Mouse (Mus musculus): ENCODE measurements at regions not wholly inside any gene's neighbourhood (a gene's known extent, or its start where the extent isn't known, plus 50 kb on each side); places are given as distances from the start of the nearest gene placed in this dataset.
"Not testable (repeated sequence)": the region's sequence is repeated elsewhere in the genome, so short reads cannot be mapped to it uniquely, and the experiment has no call there.

GRCm38 (mm10) chr13:11030874-11031273 is 670.2 kb upstream of the Chrm3 start:
- CTCF ChIA-PET, result not testable (repeated sequence)

DNA sequence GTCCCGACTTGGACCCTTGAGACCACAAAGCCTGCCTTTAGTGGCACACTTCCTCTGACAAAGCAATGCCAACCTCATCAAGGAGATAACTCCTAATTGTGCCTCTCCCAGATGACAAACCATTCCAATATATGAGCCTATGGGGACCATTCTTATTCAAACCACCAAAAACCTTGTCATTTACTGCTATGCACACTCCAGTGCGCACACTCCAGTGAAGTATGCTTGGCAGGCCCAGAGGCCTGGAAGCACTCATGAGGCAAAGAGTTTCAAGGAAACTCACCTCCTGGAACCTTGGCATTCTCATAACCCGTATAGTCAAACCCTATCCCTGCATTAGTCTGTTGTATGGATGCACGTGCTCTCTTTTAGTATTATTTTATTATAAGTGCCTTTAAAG is 669.7 kb upstream of the Chrm3 start:
- CTCF ChIA-PET, result no interaction called here

GRCm38 (mm10) chr13:11025918-11026317 is 665.3 kb upstream of the Chrm3 start:
- CTCF ChIA-PET, result no interaction called here

DNA sequence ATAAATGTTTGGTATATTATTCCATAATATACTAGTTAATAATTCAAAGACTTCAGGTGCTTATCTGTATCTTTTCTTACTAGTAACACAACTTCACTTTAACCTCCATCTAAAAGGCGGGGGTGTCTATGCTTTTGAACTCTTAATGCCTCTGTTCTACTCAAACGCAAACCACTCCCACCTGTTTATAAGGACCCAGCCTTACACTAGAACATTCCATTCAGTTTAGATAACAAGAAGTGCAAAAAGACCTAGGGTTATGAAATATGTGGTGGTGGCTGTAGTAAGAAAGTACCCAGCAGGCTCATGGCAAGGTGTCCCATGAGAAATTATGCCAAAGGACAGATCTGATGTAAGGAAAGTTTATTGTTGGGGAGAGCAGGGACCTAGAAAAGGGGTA is 663.8 kb upstream of the Chrm3 start:
- CTCF ChIA-PET, result no interaction called here

DNA sequence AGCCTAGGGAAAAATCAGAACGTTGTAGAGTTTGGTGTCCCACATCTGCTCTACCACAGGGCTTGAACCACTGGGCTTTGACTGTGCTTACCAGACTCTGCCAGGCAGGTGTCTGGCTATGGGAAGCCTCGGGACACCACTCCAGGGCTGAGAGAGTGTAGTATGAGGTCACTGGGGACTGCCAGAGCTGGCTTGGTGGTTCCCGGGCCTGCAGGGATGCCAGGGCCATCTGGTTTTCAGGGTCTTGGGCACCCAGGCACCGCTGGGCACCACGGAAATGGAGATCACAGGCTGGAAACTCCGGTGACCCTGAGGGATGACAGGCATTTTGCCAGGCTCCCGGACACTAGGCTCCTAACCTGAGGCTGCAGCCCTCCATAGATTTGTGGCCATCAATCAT is 656.9 kb upstream of the Chrm3 start:
- CTCF ChIA-PET, result no interaction called here

DNA sequence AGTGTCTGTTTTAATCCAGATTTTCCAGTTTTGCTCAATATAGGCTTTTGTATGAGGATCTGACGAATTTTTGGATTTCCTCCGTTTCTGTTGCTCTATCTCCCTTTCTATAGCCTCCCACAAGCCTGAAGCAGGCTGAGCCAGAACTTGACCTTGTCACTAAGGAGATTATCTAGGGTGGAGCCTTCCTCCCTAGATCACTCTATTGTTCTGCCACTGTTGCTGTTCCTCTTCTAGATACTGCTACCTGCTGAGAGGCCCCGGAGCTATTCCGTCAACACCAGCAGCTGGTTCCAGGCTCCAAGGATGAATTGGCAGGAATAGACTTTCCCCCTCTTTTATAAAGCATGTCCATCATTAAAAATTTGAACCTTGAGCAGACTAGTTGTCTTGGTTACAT is 644.7 kb upstream of the Chrm3 start:
- CTCF ChIA-PET, result no interaction called here

DNA sequence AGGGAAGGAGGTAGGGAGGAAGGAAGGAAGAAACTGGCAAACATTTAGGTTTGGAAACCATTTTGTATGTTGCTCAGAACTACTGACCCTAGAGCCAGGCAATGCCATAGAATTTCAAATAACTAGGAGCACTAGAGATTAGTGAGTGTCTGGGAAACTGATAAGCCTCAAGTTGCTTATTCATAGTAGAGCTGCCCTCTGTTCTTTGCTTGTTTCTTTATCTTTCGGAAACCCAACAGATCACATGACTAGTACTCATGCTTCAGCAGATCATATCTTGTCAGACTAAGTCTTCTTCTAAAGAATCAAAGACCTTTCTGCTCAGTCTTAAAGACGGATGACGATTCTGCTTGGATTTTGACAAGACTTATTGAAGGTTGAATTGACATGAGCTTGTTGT is 630.5 kb upstream of the Chrm3 start:
- CTCF ChIA-PET, result no interaction called here

DNA sequence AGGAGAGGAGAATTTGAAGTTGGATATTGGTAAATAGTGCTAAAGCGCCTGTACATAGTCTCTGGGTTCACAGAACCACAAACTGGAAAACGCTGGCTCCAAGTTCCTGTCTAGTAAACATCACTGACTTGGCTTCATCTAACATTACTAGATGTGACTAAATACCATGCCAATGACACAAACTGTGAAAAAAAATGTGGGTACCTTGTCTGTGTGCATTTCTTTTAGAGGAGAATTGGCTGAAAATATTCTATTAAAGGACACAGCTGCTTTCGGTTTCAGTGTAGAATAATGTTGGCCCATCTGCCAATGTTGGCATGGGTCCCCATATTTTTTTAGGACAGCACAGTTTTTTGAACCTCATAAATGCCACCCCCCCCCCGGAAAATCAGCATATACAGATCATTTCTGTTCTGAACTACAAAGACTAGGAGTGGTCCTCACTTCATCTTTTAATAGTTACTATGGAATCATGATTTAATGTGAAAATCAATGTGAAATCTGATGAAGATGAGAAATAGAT is 629.9 kb upstream of the Chrm3 start:
- CTCF ChIA-PET, result no interaction called here

GRCm38 (mm10) chr13:10989095-10989814 is 628.6 kb upstream of the Chrm3 start:
- CTCF ChIA-PET, result no interaction called here

- CTCF ChIA-PET, result no interaction called here
These were observed 623.1 kb upstream of the Chrm3 start for GRCm38 (mm10) chr13:10983736-10984135.

DNA sequence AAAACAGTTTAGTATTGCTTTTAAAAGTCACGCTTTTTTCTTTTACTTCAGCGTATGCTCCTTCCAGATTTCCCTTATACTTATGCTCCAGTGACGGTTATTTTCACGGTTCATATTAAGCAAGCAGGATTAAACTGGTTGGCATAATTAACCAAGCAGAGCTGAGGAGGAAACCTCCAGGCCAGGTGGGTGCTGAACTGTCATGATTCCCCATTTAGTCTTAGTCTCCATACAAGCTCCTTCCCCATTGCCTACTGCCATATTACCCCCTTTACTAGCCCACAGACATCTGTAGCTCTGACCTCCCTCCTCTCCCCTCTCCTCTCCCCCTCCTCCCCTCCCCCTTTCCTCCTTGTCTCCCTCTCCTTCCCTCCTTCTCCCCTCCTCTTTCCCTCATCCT is 621.9 kb upstream of the Chrm3 start:
- CTCF ChIA-PET, result no interaction called here

DNA sequence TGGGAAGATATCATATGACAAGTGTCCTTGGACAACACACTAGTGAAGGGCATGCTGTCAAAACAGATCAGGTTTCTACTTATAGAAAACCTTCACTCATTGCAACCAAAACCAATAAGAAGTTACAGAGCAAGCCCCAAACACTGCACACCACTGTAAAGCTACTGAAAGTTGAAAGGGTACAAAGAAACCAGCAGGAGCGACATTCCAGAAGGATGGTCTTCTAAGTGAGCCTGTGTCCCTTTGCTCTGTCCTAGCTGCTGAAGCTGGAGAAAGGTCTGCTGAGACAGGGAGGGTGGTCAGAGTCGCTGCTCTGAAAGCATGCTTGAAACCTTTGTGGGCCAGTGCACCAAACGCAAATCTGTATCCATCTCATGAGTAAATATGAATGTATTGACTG is 611.3 kb upstream of the Chrm3 start:
- CTCF ChIA-PET, result interaction anchor here (0.6 to 0.7 kb wide), 2 partner anchors 24 to 374 kb away, joined by 4 to 9 read pairs; no protein-coding TSS in a partner anchor

DNA sequence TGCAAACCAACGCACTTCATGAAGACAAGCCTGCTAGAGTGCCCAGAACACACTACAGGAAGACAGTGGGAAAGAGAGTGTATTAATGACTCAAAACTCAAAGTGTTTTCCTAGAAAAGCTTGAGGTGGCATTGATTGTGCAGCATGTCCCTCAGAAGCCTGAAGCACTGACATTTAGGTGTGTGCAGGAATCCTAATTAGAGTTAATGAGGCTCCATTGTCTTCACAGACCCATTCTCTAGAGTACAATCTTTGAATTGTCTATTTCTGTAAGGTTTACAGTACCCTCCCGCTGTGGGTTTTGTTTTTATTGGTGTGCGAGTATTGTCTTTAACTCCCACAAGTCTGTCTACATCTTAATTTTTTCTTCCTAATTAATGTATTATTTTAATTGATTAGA is 610.1 kb upstream of the Chrm3 start:
- CTCF ChIA-PET, result no interaction called here

DNA sequence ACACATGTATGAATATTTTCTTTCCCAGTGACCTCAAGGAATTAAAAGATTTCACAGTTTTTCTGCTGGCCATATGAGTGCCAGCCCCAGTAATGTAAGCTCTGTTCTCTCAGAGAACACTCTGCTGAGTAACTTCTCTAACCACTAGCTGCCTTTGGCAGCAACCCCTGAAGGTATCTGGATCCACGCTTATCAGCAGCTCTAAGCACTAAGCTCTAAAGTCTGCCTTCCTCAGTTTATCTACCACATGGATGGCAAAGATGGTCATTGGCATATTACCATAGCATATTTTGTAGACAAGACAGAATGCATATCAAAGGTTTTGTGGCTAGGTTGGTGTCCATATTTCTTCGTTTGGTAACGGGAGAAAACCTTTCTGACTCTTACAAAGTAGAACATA is 592.3 kb upstream of the Chrm3 start:
- CTCF ChIA-PET, result no interaction called here

GRCm38 (mm10) chr13:10950658-10951057 is 590.0 kb upstream of the Chrm3 start:
- CTCF ChIA-PET, result not testable (repeated sequence)

GRCm38 (mm10) chr13:10947398-10947797 is 586.8 kb upstream of the Chrm3 start:
- CTCF ChIA-PET, result interaction anchor here (0.6 kb wide), 1 partner anchor 25 kb away, joined by 9 read pairs; no protein-coding TSS in a partner anchor

GRCm38 (mm10) chr13:10943877-10944276 is 583.2 kb upstream of the Chrm3 start:
- CTCF ChIA-PET, result no interaction called here

DNA sequence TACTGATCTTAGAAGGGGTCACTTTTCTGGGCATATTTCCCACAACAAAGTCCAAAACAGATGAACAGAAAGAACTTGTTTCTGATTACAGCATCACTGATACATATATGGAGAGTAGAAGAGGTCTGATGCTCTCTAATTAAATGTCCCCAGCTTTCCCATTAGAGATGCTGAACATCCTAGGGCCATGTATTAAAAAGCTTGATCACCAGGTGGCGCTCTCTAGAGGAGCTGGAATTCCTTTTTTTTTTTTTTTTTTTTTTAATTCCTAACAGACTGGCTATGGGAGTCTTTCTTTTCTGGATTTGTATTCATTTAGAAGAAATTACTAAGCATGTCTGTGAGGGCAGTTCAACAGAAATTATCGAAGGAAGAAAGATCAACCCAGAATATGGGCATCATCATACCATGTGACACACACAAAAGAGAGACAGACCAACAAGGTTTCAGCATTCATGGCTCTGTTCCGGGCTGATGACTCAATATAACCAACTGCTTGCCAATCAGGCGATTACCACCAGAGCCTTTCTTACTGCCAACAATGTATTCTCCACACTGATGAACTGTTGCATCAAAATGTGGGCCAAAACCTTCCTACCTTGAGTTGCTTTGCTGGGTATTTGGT is 581.5 kb upstream of the Chrm3 start:
- CTCF ChIA-PET, result interaction anchor here (0.6 kb wide), 1 partner anchor 11 kb away, joined by 3 read pairs; no protein-coding TSS in a partner anchor

- CTCF ChIA-PET, result no interaction called here
These were observed 577.6 kb upstream of the Chrm3 start for GRCm38 (mm10) chr13:10938233-10938632.

GRCm38 (mm10) chr13:10930741-10931140 is 570.1 kb upstream of the Chrm3 start:
- CTCF ChIA-PET, result interaction anchor here (0.6 kb wide), 1 partner anchor 11 kb away, joined by 3 read pairs; no protein-coding TSS in a partner anchor

DNA sequence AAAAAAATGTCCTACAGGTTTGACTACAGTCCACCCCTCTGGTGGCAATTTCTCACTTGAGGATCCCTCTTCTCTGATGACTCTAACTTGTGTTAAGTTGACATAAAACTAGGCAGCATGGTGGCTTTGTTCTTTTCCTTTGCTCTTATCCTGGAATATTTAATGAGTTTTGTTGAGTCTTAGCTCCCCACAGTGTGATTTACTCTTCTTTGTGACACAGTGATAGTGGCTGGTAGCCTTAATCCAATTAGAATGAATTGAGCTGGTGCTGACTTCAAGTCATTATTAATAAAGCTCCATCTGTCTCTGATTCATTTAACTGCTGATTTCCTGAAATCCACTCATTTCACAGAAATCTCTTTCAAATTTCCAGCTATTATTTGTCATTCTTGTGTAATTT is 553.7 kb upstream of the Chrm3 start:
- CTCF ChIA-PET, result no interaction called here

- CTCF ChIA-PET, result no interaction called here
These were observed 548.6 kb upstream of the Chrm3 start for GRCm38 (mm10) chr13:10909122-10909751.

GRCm38 (mm10) chr13:10867864-10868263 is 507.2 kb upstream of the Chrm3 start:
- CTCF ChIA-PET, result no interaction called here

Data from spleen, embryonic (tissue).